Mouse (Mus musculus) liver, postnatal 0 days (tissue): Measurements from ENCODE around the gene Pde4d. TPM values are rescaled to one million over a fixed set of nuclear protein-coding genes. Genes with fewer than 3 reads are reported as not detected.

ENCODE experiments used
- ATAC-seq: fragments of 200-750 bp; cut with Nextera tagmentation; 2 replicates; pipeline ENCODE4 v1.8.0; 2017; ENCODE audit warnings: mild to moderate bottlenecking, moderate library complexity
- DNase-seq: peaks from one replicate; pipeline ENCODE4 v3.0.0-alpha.2; 2016
- H3K27ac ChIP-seq: fragments of 300-500 bp; sonication (generic); 2 replicates; pipeline ENCODE4 v1.5.1; 2014; ENCODE audit warnings: antibody characterized with exemption, moderate library complexity, mild to moderate bottlenecking, low read depth
- H3K27me3 ChIP-seq: fragments of 300-500 bp; sonication (generic); 2 replicates; pipeline ENCODE4 v1.6.1; 2014; ENCODE audit warnings: low read length, control low read depth, mixed read lengths; ENCODE audit not compliant: insufficient read depth
- H3K36me3 ChIP-seq: fragments of 300-500 bp; sonication (generic); replicated peaks from 2 replicates; pipeline ENCODE4 v1.6.1; 2014; ENCODE audit warnings: mild to moderate bottlenecking, control low read depth, low read length, moderate library complexity, mixed read lengths; ENCODE audit not compliant: insufficient read depth
- H3K4me1 ChIP-seq: fragments of 300-500 bp; sonication (generic); 2 replicates; pipeline ENCODE4 v1.6.1; 2014; ENCODE audit warnings: antibody characterized with exemption, mild to moderate bottlenecking, control low read depth; ENCODE audit not compliant: insufficient read depth
- H3K4me2 ChIP-seq: fragments of 300-500 bp; sonication (generic); 2 replicates; pipeline ENCODE4 v1.6.1; 2014; ENCODE audit warnings: low read depth, mild to moderate bottlenecking, low read length, moderate library complexity, mixed read lengths
- H3K4me3 ChIP-seq: fragments of 300-500 bp; sonication (generic); 2 replicates; pipeline ENCODE4 v1.5.1; 2014; ENCODE audit warnings: low read depth, low read length
- H3K9ac ChIP-seq: fragments of 300-500 bp; sonication (generic); replicated peaks from 2 replicates; pipeline ENCODE4 v1.6.1; 2014; ENCODE audit warnings: mild to moderate bottlenecking, moderate library complexity
- H3K9me3 ChIP-seq: fragments of 300-500 bp; sonication (generic); 2 replicates; pipeline ENCODE4 v1.6.1; 2016; ENCODE audit warnings: mild to moderate bottlenecking, control low read depth, low read length, mixed read lengths
- CTCF ChIP-seq: sonication (generic); IDR thresholded peaks from 2 replicates; pipeline ENCODE4 v1.5.1; 2016; ENCODE audit warnings: antibody characterized with exemption, low read depth
- EP300 ChIP-seq: IDR thresholded peaks from 2 replicates; pipeline ENCODE4 v1.6.1; 2016; ENCODE audit warnings: antibody characterized with exemption, low read depth, mild to moderate bottlenecking
- WGBS: fragments of 180-500 bp; shearing (Covaris S2); extraction: QIAGEN DNeasy Blood & Tissue Kit; methylation state at CpG from one replicate; pipeline ENCODE4 v1.1.7; 2014; ENCODE audit not compliant: insufficient replicate concordance; 5-methylcytosine and 5-hydroxymethylcytosine counted together
- polyA plus RNA-seq: library from polyadenylated mRNA; unstranded; fragments of >200 nt; fragmentation: Nextera tagmentation; extraction: Ambion mirVana; gene quantifications from 2 replicates; pipeline ENCODE4 v1.2.1, GENCODE M21; 2015

The Pde4d gene
- polyA plus RNA-seq, 1 experiment from 2014 or later, result 6.1 TPM

- H3K36me3 ChIP-seq, result no peaks in the 10 kb centered on the region
- H3K9ac ChIP-seq, result no peak overlapping the region
- no peak for ATAC-seq
- H3K4me2 ChIP-seq, result no peak overlapping the region
- 61% methylated on average over 4 of the region's 4 CpGs for WGBS
- no peak for TF ChIP-seq CTCF
- no peak for TF ChIP-seq EP300
- DNase-seq, result no peak
- no peaks in the 10 kb centered on the region for H3K27me3 ChIP-seq
- no peaks in the 10 kb centered on the region for H3K4me1 ChIP-seq
- no peak overlapping the region for H3K27ac ChIP-seq
- H3K9me3 ChIP-seq, result no peaks in the 10 kb centered on the region
- no peak overlapping the region for H3K4me3 ChIP-seq
These were observed 740.9 kb downstream of the Pde4d start for GRCm38 (mm10) chr13:109190652-109191051.

GRCm38 (mm10) chr13:109191176-109191575 lies 741.4 kb downstream of the Pde4d start:
- DNase-seq, result no peak
- Histone ChIP-seq H3K4me3 (no peak overlapping the region), H3K9ac (no peak overlapping the region), H3K9me3 (no peaks in the 10 kb centered on the region), H3K4me2 (no peak overlapping the region), H3K36me3 (no peaks in the 10 kb centered on the region), H3K4me1 (no peaks in the 10 kb centered on the region), H3K27ac (no peak overlapping the region), H3K27me3 (no peaks in the 10 kb centered on the region)
- 75% methylated on average over 4 of the region's 4 CpGs for WGBS
- TF ChIP-seq CTCF (no peak), EP300 (no peak)
- no peak for ATAC-seq

GRCm38 (mm10) chr13:109205541-109205940 lies 755.8 kb downstream of the Pde4d start:
- 29% methylated on average over 9 of the region's 9 CpGs for WGBS
- H3K27ac ChIP-seq, result no peak overlapping the region

GRCm38 (mm10) chr13:109208607-109209006 lies 758.9 kb downstream of the Pde4d start:
- no peak for ATAC-seq
- H3K9ac ChIP-seq, result no peak overlapping the region
- no peaks in the 10 kb centered on the region for H3K27me3 ChIP-seq
- H3K4me3 ChIP-seq, result no peak overlapping the region
- no peaks in the 10 kb centered on the region for H3K9me3 ChIP-seq
- TF ChIP-seq CTCF (no peak), EP300 (no peak)
- H3K36me3 ChIP-seq, result no peaks in the 10 kb centered on the region
- DNase-seq, result no peak
- 86% methylated on average over 16 of the region's 16 CpGs for WGBS
- no peak overlapping the region for H3K27ac ChIP-seq
- H3K4me2 ChIP-seq, result no peak overlapping the region
- 0 out of 2 replicates have a peak, but pooled peaks cover 4% of the 10 kb centered on the region for H3K4me1 ChIP-seq

More at GRCm38 (mm10) chr13:109205541-109205940, 755.8 kb downstream of the Pde4d start:
- ATAC-seq, result no peak
- Histone ChIP-seq H3K4me2 (no peak overlapping the region), H3K36me3 (no peaks in the 10 kb centered on the region), H3K9ac (no peak overlapping the region), H3K4me3 (no peak overlapping the region), H3K27me3 (no peaks in the 10 kb centered on the region), H3K4me1 (0 out of 2 replicates have a peak, but pooled peaks cover 4% of the 10 kb centered on the region), H3K9me3 (no peaks in the 10 kb centered on the region)
- no peak for DNase-seq
- no peak for TF ChIP-seq CTCF
- no peak for TF ChIP-seq EP300

- Histone ChIP-seq H3K27me3 (no peaks in the 10 kb centered on the region), H3K4me1 (0 out of 2 replicates have a peak, but pooled peaks cover 4% of the 10 kb centered on the region), H3K4me3 (no peak overlapping the region), H3K4me2 (no peak overlapping the region), H3K27ac (no peak overlapping the region), H3K36me3 (no peaks in the 10 kb centered on the region), H3K9ac (no peak overlapping the region), H3K9me3 (no peaks in the 10 kb centered on the region)
- DNase-seq, result no peak
- TF ChIP-seq CTCF, result no peak
- TF ChIP-seq EP300, result no peak
- WGBS, result 31% methylated on average over 6 of the region's 6 CpGs
- ATAC-seq, result no peak
These were observed 759.7 kb downstream of the Pde4d start for GRCm38 (mm10) chr13:109209413-109209812.

GRCm38 (mm10) chr13:109210403-109210802 lies 760.7 kb downstream of the Pde4d start:
- Histone ChIP-seq H3K27me3 (no peaks in the 10 kb centered on the region), H3K27ac (no peak overlapping the region), H3K4me3 (no peak overlapping the region), H3K4me2 (no peak overlapping the region), H3K9ac (no peak overlapping the region), H3K4me1 (0 out of 2 replicates have a peak, but pooled peaks cover 4% of the 10 kb centered on the region), H3K36me3 (no peaks in the 10 kb centered on the region), H3K9me3 (no peaks in the 10 kb centered on the region)
- TF ChIP-seq CTCF, result peak; percentile 88
- no peak for TF ChIP-seq EP300
- ATAC-seq (no peak), DNase-seq (peak; percentile 80)
- WGBS, result 2% methylated on average over 4 of the region's 4 CpGs
